Mouse (Mus musculus) lung, adult 2 months (tissue): ENCODE measurements around the gene Astn2.

Experiments used
- CTCF ChIP-seq: fragments of 200-500 bp; IDR thresholded peaks from 2 replicates; pipeline ENCODE4 v1.5.1; 2011; ENCODE audit warnings: mild to moderate bottlenecking, low read length, control low read depth; ENCODE audit not compliant: insufficient read depth
- POLR2A ChIP-seq: fragments of 200-500 bp; IDR thresholded peaks from 2 replicates; pipeline ENCODE4 v1.6.1; 2011; ENCODE audit warnings: low read depth, mild to moderate bottlenecking, control low read depth, low read length, borderline replicate concordance; ENCODE audit errors: extremely low read depth

DNA sequence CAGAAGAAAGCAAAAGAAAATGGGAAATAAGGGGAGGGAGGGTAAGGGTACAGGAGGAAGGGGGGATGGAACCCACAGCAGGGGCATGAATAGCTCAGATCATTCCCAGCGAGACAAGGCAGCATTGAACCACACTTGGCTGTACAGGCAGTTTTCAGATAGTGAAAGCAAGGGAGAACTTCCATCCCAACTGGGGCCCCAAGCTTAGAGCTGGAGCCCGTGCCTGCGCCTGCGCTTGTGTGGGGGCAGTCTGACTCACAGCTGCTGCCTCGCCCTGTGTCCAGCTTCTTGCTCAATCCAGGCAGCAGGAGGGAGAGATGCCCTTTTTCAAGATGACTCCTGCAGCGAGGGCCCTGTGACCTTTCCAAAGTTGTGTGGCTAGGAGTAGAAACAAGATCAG lies 927.3 kb downstream of the Astn2 start:
- no peak for TF ChIP-seq CTCF
- TF ChIP-seq POLR2A, result no peak
